Comparison of ENCODE assay signal across 7 mouse cellular contexts in the genomic region with DNA sequence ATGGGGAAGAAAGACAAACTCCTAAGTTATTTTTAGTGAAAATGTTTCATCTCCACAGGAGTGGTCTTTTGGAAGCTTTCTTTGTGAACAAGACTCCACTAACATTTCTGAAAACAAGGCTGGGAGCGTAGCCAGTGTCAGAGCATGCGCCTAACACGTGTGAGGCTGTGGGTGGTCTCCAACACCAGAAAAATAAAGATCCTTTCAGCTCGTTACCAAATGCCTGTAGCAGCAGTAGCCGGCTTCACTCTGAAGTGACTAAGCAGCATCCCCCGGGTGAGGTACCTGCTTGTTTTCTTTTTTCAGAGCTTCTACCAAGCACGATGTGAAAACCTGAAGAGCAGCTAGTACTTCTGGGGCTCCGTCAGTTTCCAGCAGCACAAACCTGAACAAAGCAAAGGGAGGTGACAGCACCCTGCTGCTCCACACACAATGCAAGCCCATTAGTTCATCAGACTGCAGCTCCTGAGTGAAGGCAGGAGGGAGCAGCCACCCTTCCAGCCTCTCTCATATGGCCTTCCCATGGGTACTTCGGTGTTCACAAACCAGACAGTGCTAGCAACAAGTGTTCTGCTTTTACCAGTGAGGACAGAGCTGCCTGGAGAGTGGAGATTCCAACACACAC.
A peak's percentile ranks its signal among the peaks of the same experiment; 100 is the strongest.
DNase-seq lines count a peak whose midpoint lies in the region; ATAC-seq lines count a peak whose summit lies in the region.

No protein-coding gene starts in this region.

- no peak for ATAC-seq in midbrain, embryonic 11.5 days (ENCODE audit: low FRiP score)
- ATAC-seq in forebrain, embryonic 16.5 days: peak; percentile 55

- peaks cover 4% of the 10 kb centered on the region; the same call in 1 of the 2 replicates for H3K4me1 ChIP-seq in midbrain, embryonic 11.5 days (ENCODE audit: control insufficient read depth, insufficient read depth, low read length)
- H3K4me1 ChIP-seq in midbrain, embryonic 10.5 days: peaks cover 22% of the 10 kb centered on the region
- peaks cover 9% of the 10 kb centered on the region for H3K4me1 ChIP-seq in forebrain, embryonic 16.5 days (replicated peaks; ENCODE audit: control insufficient read depth, insufficient read depth, low read length)
- H3K4me1 ChIP-seq in limb, embryonic 10.5 days: peaks cover 41% of the 10 kb centered on the region

- H3K27ac ChIP-seq in midbrain, embryonic 11.5 days (ENCODE audit: low read depth, low read length): no peak overlapping the region
- no peak overlapping the region; the same call in 1 of the 2 replicates for H3K27ac ChIP-seq in midbrain, embryonic 10.5 days (replicated peaks)
- H3K27ac ChIP-seq in forebrain, embryonic 16.5 days (ENCODE audit: low read length): no peak overlapping the region
- H3K27ac ChIP-seq in limb, embryonic 10.5 days: peak overlapping the region; percentile 83

- H3K4me3 ChIP-seq in midbrain, embryonic 11.5 days (ENCODE audit: low read depth, low read length): no peak overlapping the region
- H3K4me3 ChIP-seq in midbrain, embryonic 10.5 days: no peak overlapping the region
- H3K4me3 ChIP-seq in forebrain, embryonic 16.5 days (replicated peaks; ENCODE audit: low read length): no peak overlapping the region
- no peak overlapping the region for H3K4me3 ChIP-seq in limb, embryonic 10.5 days

- DNase-seq in midbrain, embryonic 11.5 days (ENCODE audit: low spot score, missing footprints): peak; percentile 85
- DNase-seq in midbrain, embryonic 10.5 days (ENCODE audit: low spot score): no peak
- DNase-seq in limb, embryonic 10.5 days (ENCODE audit: low spot score): no peak
- peak; percentile 70 for DNase-seq in testis, postnatal 10 days (ENCODE audit: low spot score)
- no peak for DNase-seq in spleen, postnatal 14 days (ENCODE audit: low spot score in 2 of 2)
- DNase-seq in adrenal gland, adult 18-20 months (ENCODE audit: low spot score in 2 of 2): no peak

- H3K27me3 ChIP-seq in midbrain, embryonic 11.5 days (ENCODE audit: control insufficient read depth, insufficient read depth, low read length): no peaks in the 10 kb centered on the region; the same call in 1 of the 2 replicates
- 0 out of 2 replicates have a peak, but pooled peaks cover 14% of the 10 kb centered on the region for H3K27me3 ChIP-seq in midbrain, embryonic 10.5 days (ENCODE audit: low read depth, poor library complexity, severe bottlenecking)
- H3K27me3 ChIP-seq in forebrain, embryonic 16.5 days (replicated peaks; ENCODE audit: control insufficient read depth, insufficient read depth, low read length): no peaks in the 10 kb centered on the region
- H3K27me3 ChIP-seq in limb, embryonic 10.5 days (ENCODE audit: low read depth, poor library complexity, severe bottlenecking): no peaks in the 10 kb centered on the region

- H3K9ac ChIP-seq in midbrain, embryonic 11.5 days (ENCODE audit: low read length): no peak overlapping the region
- H3K9ac ChIP-seq in forebrain, embryonic 16.5 days (replicated peaks; ENCODE audit: low read depth, low read length): no peak overlapping the region

- 22% methylated on average over 9 of the region's 9 CpGs for WGBS in midbrain, embryonic 11.5 days
- WGBS in midbrain, embryonic 10.5 days: 24% methylated on average over 9 of the region's 9 CpGs
- 3% methylated on average over 9 of the region's 9 CpGs for WGBS in forebrain, embryonic 16.5 days
- WGBS in limb, embryonic 10.5 days: 39% methylated on average over 9 of the region's 9 CpGs

- no peak overlapping the region for H3K4me2 ChIP-seq in midbrain, embryonic 11.5 days
- peak overlapping the region; percentile 9; the same call in 1 of the 2 replicates for H3K4me2 ChIP-seq in forebrain, embryonic 16.5 days (ENCODE audit: low read length)

- H3K9me3 ChIP-seq in midbrain, embryonic 11.5 days (ENCODE audit: control insufficient read depth, low read length): no peaks in the 10 kb centered on the region
- no peaks in the 10 kb centered on the region for H3K9me3 ChIP-seq in midbrain, embryonic 10.5 days (replicated peaks)
- no peaks in the 10 kb centered on the region for H3K9me3 ChIP-seq in forebrain, embryonic 16.5 days (ENCODE audit: control insufficient read depth, low read length)
- H3K9me3 ChIP-seq in limb, embryonic 10.5 days (replicated peaks): no peaks in the 10 kb centered on the region

- H3K36me3 ChIP-seq in midbrain, embryonic 11.5 days (ENCODE audit: control insufficient read depth, insufficient read depth, low read length): no peaks in the 10 kb centered on the region
- no peaks in the 10 kb centered on the region for H3K36me3 ChIP-seq in midbrain, embryonic 10.5 days
- no peaks in the 10 kb centered on the region for H3K36me3 ChIP-seq in forebrain, embryonic 16.5 days (ENCODE audit: control insufficient read depth, insufficient read depth)
- H3K36me3 ChIP-seq in limb, embryonic 10.5 days: no peaks in the 10 kb centered on the region

Comparison
In these comparisons a context has a peak if more than half of its experiments do, and no peak if none do; other contexts are left out.
1. DNase-seq: peak in midbrain, embryonic 11.5 days (single experiment) and testis, postnatal 10 days (single experiment); none in midbrain, embryonic 10.5 days (single experiment), limb, embryonic 10.5 days (single experiment), spleen, postnatal 14 days (0 of 2) and adrenal gland, adult 18-20 months (0 of 2).